In the genomic region with DNA sequence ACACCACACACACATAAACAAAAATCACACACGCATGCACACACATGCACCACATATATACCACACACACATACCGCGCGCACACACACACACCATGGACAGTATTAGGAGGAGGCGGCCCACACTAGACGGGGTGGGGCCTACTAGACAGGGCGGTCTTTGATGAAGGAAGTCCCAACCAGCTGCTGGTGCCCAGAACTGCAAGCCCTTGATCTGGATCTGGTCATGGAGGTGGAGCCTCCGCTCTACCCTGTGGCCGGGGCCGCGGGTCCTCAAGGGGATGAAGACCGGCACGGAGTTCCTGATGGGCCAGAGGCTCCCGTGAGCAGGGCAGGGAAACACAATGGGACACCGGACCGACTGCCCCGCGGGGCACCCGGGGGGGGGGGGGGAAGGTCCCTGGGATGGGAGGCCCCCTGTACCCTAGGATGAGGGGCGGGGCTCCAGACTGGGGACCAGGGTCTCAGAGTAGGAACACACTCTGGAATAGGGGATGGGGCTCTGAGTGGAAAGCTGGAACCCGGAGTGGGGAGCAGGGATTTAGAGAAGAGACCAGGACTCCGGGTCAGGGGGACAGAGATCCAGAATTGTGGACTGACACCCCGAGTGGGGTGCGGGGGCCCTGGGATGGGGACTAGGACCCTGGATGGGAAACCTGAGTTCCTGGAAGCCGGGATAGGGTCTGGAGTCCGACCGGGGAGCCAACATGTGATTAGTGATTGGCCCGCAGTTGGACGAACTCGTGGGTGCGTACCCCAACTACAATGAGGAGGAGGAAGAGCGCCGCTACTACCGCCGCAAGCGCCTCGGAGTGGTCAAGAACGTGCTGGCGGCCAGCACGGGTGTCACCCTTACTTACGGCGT, we compare ENCODE assay signal across 8 mouse cellular contexts. TPM values are rescaled to one million over a fixed set of nuclear protein-coding genes. Genes with fewer than 3 reads are reported as not detected.
DNase-seq lines count a peak whose midpoint lies in the region.

A gene (plus strand): TSS at position 155 of the 864 bp plus-strand sequence.

- peak; percentile 42 to 50 for DNase-seq in cerebellum, postnatal 10 days
- DNase-seq in cerebellum, adult 9-10 months: no peak
- DNase-seq in c-Kit-positive CD71-positive TER-119-negative erythroid progenitor cells, embryonic 14.5 days (ENCODE audit: low read depth): peak; percentile 41
- peak; percentile 76 for DNase-seq in gastrocnemius, postnatal 25 days
- peak; percentile 78 for DNase-seq in induced T-regulatory cell, adult 2 months (ENCODE audit: low read depth)
- DNase-seq in left cerebral cortex, postnatal 36 days (ENCODE audit: low spot score in 2 of 2): no peak
- peak; percentile 71 for DNase-seq in mesoderm, embryonic 11.5 days (ENCODE audit: low read depth, low spot score)
- DNase-seq in spleen, postnatal 14 days (ENCODE audit: low spot score in 2 of 2): peak; percentile 59 to 62

- intact Hi-C loops in left cerebral cortex, postnatal 36 days (cut with DNase I): no loop called here

RNA-seq across cellular contexts. Expression of the gene that starts here (rescaled TPM):
- 10 to 100 TPM in 1 of 2 experiments, 1 to 10 TPM in 1; 8.4 to 10.2 TPM for total RNA-seq in gastrocnemius, postnatal 25 days (2021)
- total RNA-seq in left cerebral cortex, postnatal 36 days (2021): 10 to 100 TPM; 16.2 to 16.5 TPM

Comparison
In these comparisons a context has a peak if more than half of its experiments do, and no peak if none do; other contexts are left out.
1. DNase-seq: peak in cerebellum, postnatal 10 days (2 of 2), c-Kit-positive CD71-positive TER-119-negative erythroid progenitor cells, embryonic 14.5 days (single experiment), gastrocnemius, postnatal 25 days (single experiment), induced T-regulatory cell, adult 2 months (single experiment), mesoderm, embryonic 11.5 days (single experiment) and spleen, postnatal 14 days (2 of 2); none in cerebellum, adult 9-10 months (single experiment) and left cerebral cortex, postnatal 36 days (0 of 2).